Mouse (Mus musculus): ENCODE results near the gene Cyp2d9. TPM values are rescaled to one million over a fixed set of nuclear protein-coding genes. Genes with fewer than 3 reads are reported as not detected.

Cyp2d9 gene
- polyA plus RNA-seq, 2 experiments, result 0.26 TPM; not detected in 1

- Histone ChIP-seq H3K27ac (replicated peaks; ENCODE audit: low read depth, low read length) (peak overlapping the region; percentile 43; the same call in 1 of the 2 replicates), H3K4me2 (replicated peaks; ENCODE audit: low read depth, low read length, severe bottlenecking) (peak overlapping the region; percentile 30), H3K9ac (ENCODE audit: low read depth, low read length, severe bottlenecking) (peak overlapping the region; percentile 21; the same call in 1 of the 2 replicates), H3K36me3 (ENCODE audit: control insufficient read depth, insufficient read depth, low read length) (no peaks in the 10 kb centered on the region), H3K4me3 (replicated peaks; ENCODE audit: low read length) (no peak overlapping the region), H3K4me1 (ENCODE audit: control insufficient read depth, insufficient read depth, low read length) (peaks cover 7% of the 10 kb centered on the region; the same call in 1 of the 2 replicates), H3K9me3 (ENCODE audit: control insufficient read depth, low read length) (no peaks in the 10 kb centered on the region), H3K27me3 (ENCODE audit: control insufficient read depth, insufficient read depth, low read length) (no peaks in the 10 kb centered on the region)
- TF ChIP-seq POLR2A (IDR thresholded peaks at IDR 0.05; ENCODE audit: borderline replicate concordance, extremely low read depth, insufficient read depth, insufficient read length), result no peak
- 27% methylated on average over 16 of the region's 16 CpGs for WGBS
- ATAC-seq (ENCODE audit: low FRiP score, low read depth) (peak; percentile 83), DNase-seq (ENCODE audit: low spot score) (peak; percentile 71)
Observed at GRCm38 (mm10) chr15:82416797-82417789, 16.1 kb upstream of the Cyp2d9 start.

GRCm38 (mm10) chr15:82418616-82419015, 14.6 kb upstream of the Cyp2d9 start:
- DNase-seq (ENCODE audit: low spot score) (peak; percentile 26), ATAC-seq (ENCODE audit: low FRiP score, low read depth) (no peak)
- H3K9me3 ChIP-seq (ENCODE audit: control insufficient read depth, low read length), result no peaks in the 10 kb centered on the region
- peaks cover 7% of the 10 kb centered on the region; the same call in 1 of the 2 replicates for H3K4me1 ChIP-seq (ENCODE audit: control insufficient read depth, insufficient read depth, low read length)
- H3K27me3 ChIP-seq (ENCODE audit: control insufficient read depth, insufficient read depth, low read length), result no peaks in the 10 kb centered on the region
- no peak overlapping the region for H3K4me3 ChIP-seq (replicated peaks; ENCODE audit: low read length)
- no peaks in the 10 kb centered on the region for H3K36me3 ChIP-seq (ENCODE audit: control insufficient read depth, insufficient read depth, low read length)
- no peak for TF ChIP-seq POLR2A (IDR thresholded peaks at IDR 0.05; ENCODE audit: borderline replicate concordance, extremely low read depth, insufficient read depth, insufficient read length)
- no peak overlapping the region for H3K9ac ChIP-seq (ENCODE audit: low read depth, low read length, severe bottlenecking)
- no peak overlapping the region for H3K4me2 ChIP-seq (replicated peaks; ENCODE audit: low read depth, low read length, severe bottlenecking)
- H3K27ac ChIP-seq (replicated peaks; ENCODE audit: low read depth, low read length), result no peak overlapping the region
- 83% methylated on average over 1 of the region's 1 CpGs for WGBS

- TF ChIP-seq POLR2A (IDR thresholded peaks at IDR 0.05; ENCODE audit: borderline replicate concordance, extremely low read depth, insufficient read depth, insufficient read length), result no peak
- Histone ChIP-seq H3K9me3 (ENCODE audit: control insufficient read depth, low read length) (no peaks in the 10 kb centered on the region), H3K4me2 (replicated peaks; ENCODE audit: low read depth, low read length, severe bottlenecking) (no peak overlapping the region), H3K27ac (replicated peaks; ENCODE audit: low read depth, low read length) (no peak overlapping the region), H3K36me3 (ENCODE audit: control insufficient read depth, insufficient read depth, low read length) (no peaks in the 10 kb centered on the region), H3K4me3 (replicated peaks; ENCODE audit: low read length) (no peak overlapping the region), H3K27me3 (ENCODE audit: control insufficient read depth, insufficient read depth, low read length) (no peaks in the 10 kb centered on the region), H3K4me1 (ENCODE audit: control insufficient read depth, insufficient read depth, low read length) (no peaks in the 10 kb centered on the region), H3K9ac (ENCODE audit: low read depth, low read length, severe bottlenecking) (no peak overlapping the region)
- ATAC-seq (ENCODE audit: low FRiP score, low read depth) (no peak), DNase-seq (ENCODE audit: low spot score) (no peak)
- 75% methylated on average over 4 of the region's 4 CpGs for WGBS
Observed at GRCm38 (mm10) chr15:82422935-82423334, 10.3 kb upstream of the Cyp2d9 start.

- no peak for TF ChIP-seq POLR2A (IDR thresholded peaks at IDR 0.05; ENCODE audit: borderline replicate concordance, extremely low read depth, insufficient read depth, insufficient read length)
- no peak overlapping the region for H3K9ac ChIP-seq (ENCODE audit: low read depth, low read length, severe bottlenecking)
- WGBS, result 80% methylated on average over 3 of the region's 3 CpGs
Observed at GRCm38 (mm10) chr15:82423471-82423870, 9.8 kb upstream of the Cyp2d9 start.

GRCm38 (mm10) chr15:82433621-82434020, 384 bp downstream of the Cyp2d9 start:
- ATAC-seq (ENCODE audit: low FRiP score, low read depth), result no peak
- Histone ChIP-seq H3K27me3 (ENCODE audit: control insufficient read depth, insufficient read depth, low read length) (no peaks in the 10 kb centered on the region), H3K9ac (ENCODE audit: low read depth, low read length, severe bottlenecking) (no peak overlapping the region), H3K4me3 (replicated peaks; ENCODE audit: low read length) (no peak overlapping the region), H3K4me1 (ENCODE audit: control insufficient read depth, insufficient read depth, low read length) (no peaks in the 10 kb centered on the region), H3K9me3 (ENCODE audit: control insufficient read depth, low read length) (peaks cover 9% of the 10 kb centered on the region; the same call in 1 of the 2 replicates), H3K27ac (replicated peaks; ENCODE audit: low read depth, low read length) (no peak overlapping the region), H3K4me2 (replicated peaks; ENCODE audit: low read depth, low read length, severe bottlenecking) (no peak overlapping the region), H3K36me3 (ENCODE audit: control insufficient read depth, insufficient read depth, low read length) (no peaks in the 10 kb centered on the region)
- WGBS, result 96% methylated on average over 3 of the region's 3 CpGs
- no peak for DNase-seq (ENCODE audit: low spot score)
- TF ChIP-seq POLR2A (IDR thresholded peaks at IDR 0.05; ENCODE audit: borderline replicate concordance, extremely low read depth, insufficient read depth, insufficient read length), result no peak

More at GRCm38 (mm10) chr15:82423471-82423870, 9.8 kb upstream of the Cyp2d9 start:
- no peak overlapping the region for H3K4me3 ChIP-seq (replicated peaks; ENCODE audit: low read length)
- H3K9me3 ChIP-seq (ENCODE audit: control insufficient read depth, low read length), result no peaks in the 10 kb centered on the region
- no peak overlapping the region for H3K27ac ChIP-seq (replicated peaks; ENCODE audit: low read depth, low read length)
- no peak for ATAC-seq (ENCODE audit: low FRiP score, low read depth)
- H3K4me2 ChIP-seq (replicated peaks; ENCODE audit: low read depth, low read length, severe bottlenecking), result no peak overlapping the region
- H3K4me1 ChIP-seq (ENCODE audit: control insufficient read depth, insufficient read depth, low read length), result no peaks in the 10 kb centered on the region
- no peaks in the 10 kb centered on the region for H3K36me3 ChIP-seq (ENCODE audit: control insufficient read depth, insufficient read depth, low read length)
- H3K27me3 ChIP-seq (ENCODE audit: control insufficient read depth, insufficient read depth, low read length), result no peaks in the 10 kb centered on the region
- DNase-seq (ENCODE audit: low spot score), result no peak

All from limb, embryonic 14.5 days (tissue).